Mouse (Mus musculus) fat pad, adult 2 months (tissue): Measurements from ENCODE around the gene Irs1.

Experiments used
- DNase-seq: peaks from one replicate; pipeline ENCODE4 v3.0.0-alpha.2; 2011; ENCODE audit warnings: low read depth, low spot score; ENCODE audit errors: extremely low read depth

Irs1 gene

GRCm38 (mm10) chr1:82188549-82189231, 102.5 kb downstream of the Irs1 start:
- peak; percentile 91 for DNase-seq

GRCm38 (mm10) chr1:82183913-82184442, 107.2 kb downstream of the Irs1 start:
- DNase-seq: no peak
